Mouse (Mus musculus): ENCODE data around the gene Hmga1b. TPM values are rescaled to one million over a fixed set of nuclear protein-coding genes. Genes with fewer than 3 reads are reported as not detected.
"Not testable (repeated sequence)": the region's sequence is repeated elsewhere in the genome, so short reads cannot be mapped to it uniquely, and the experiment has no call there.

Hmga1b gene
- polyA plus RNA-seq, 1 experiment from 2014 or later: 2.6 TPM

- Histone ChIP-seq H3K36me3 (ENCODE audit: insufficient read depth, low read length) (no peaks in the 10 kb centered on the region), H3K27ac (no peak overlapping the region), H3K9me3 (replicated peaks; ENCODE audit: low read length) (no peaks in the 10 kb centered on the region), H3K4me3 (replicated peaks; ENCODE audit: low read depth, low read length) (no peak overlapping the region), H3K27me3 (ENCODE audit: insufficient read depth, low read length) (no peaks in the 10 kb centered on the region), H3K9ac (ENCODE audit: low read depth, low read length) (no peak overlapping the region), H3K4me2 (ENCODE audit: low read length) (no peak overlapping the region), H3K4me1 (replicated peaks; ENCODE audit: insufficient read depth, low read length) (no peaks in the 10 kb centered on the region)
- no peak for TF ChIP-seq CTCF (IDR thresholded peaks at IDR 0.05; ENCODE audit: low read depth)
- DNase-seq (ENCODE audit: low spot score): no peak
- 70% methylated on average over 7 of the region's 7 CpGs for WGBS
- 0 out of 2 replicates have a peak, but pooled peaks have one; percentile 33 for ATAC-seq (replicated peaks; ENCODE audit: low FRiP score, low read depth)
Measured at GRCm38 (mm10) chr11:120744121-120744701, 18.4 kb upstream of the Hmga1b start.

- H3K9me3 ChIP-seq (replicated peaks; ENCODE audit: low read length): no peaks in the 10 kb centered on the region
- H3K4me3 ChIP-seq (replicated peaks; ENCODE audit: low read depth, low read length): no peak overlapping the region
- H3K27ac ChIP-seq: no peak overlapping the region
- WGBS: 64% methylated on average over 4 of the region's 4 CpGs
- ATAC-seq (replicated peaks; ENCODE audit: low FRiP score, low read depth) (no peak), DNase-seq (ENCODE audit: low spot score) (no peak)
- no peak overlapping the region for H3K4me2 ChIP-seq (ENCODE audit: low read length)
- TF ChIP-seq CTCF (IDR thresholded peaks at IDR 0.05; ENCODE audit: low read depth): no peak
- H3K9ac ChIP-seq (ENCODE audit: low read depth, low read length): no peak overlapping the region
- no peaks in the 10 kb centered on the region for H3K4me1 ChIP-seq (replicated peaks; ENCODE audit: insufficient read depth, low read length)
- H3K27me3 ChIP-seq (ENCODE audit: insufficient read depth, low read length): no peaks in the 10 kb centered on the region
- no peaks in the 10 kb centered on the region for H3K36me3 ChIP-seq (ENCODE audit: insufficient read depth, low read length)
Measured at GRCm38 (mm10) chr11:120747974-120748373, 14.6 kb upstream of the Hmga1b start.

- Histone ChIP-seq H3K4me1 (replicated peaks; ENCODE audit: insufficient read depth, low read length) (no peaks in the 10 kb centered on the region), H3K27me3 (ENCODE audit: insufficient read depth, low read length) (no peaks in the 10 kb centered on the region), H3K9me3 (replicated peaks; ENCODE audit: low read length) (no peaks in the 10 kb centered on the region), H3K9ac (ENCODE audit: low read depth, low read length) (no peak overlapping the region), H3K4me3 (replicated peaks; ENCODE audit: low read depth, low read length) (no peak overlapping the region), H3K4me2 (ENCODE audit: low read length) (no peak overlapping the region), H3K27ac (no peak overlapping the region), H3K36me3 (ENCODE audit: insufficient read depth, low read length) (no peaks in the 10 kb centered on the region)
- peak; percentile 55; the same call in 1 of the 2 replicates for TF ChIP-seq CTCF (IDR thresholded peaks at IDR 0.05; ENCODE audit: low read depth)
- DNase-seq (ENCODE audit: low spot score) (no peak), ATAC-seq (replicated peaks; ENCODE audit: low FRiP score, low read depth) (no peak)
- 57% methylated on average over 8 of the region's 8 CpGs for WGBS
Measured at GRCm38 (mm10) chr11:120749430-120749829, 13.2 kb upstream of the Hmga1b start.

GRCm38 (mm10) chr11:120751606-120752005 lies 11.0 kb upstream of the Hmga1b start:
- no peak for ATAC-seq (replicated peaks; ENCODE audit: low FRiP score, low read depth)
- 57% methylated on average over 4 of the region's 4 CpGs for WGBS
- no peak overlapping the region for H3K27ac ChIP-seq

GRCm38 (mm10) chr11:120760236-120760635 lies 2.4 kb upstream of the Hmga1b start:
- DNase-seq (ENCODE audit: low spot score): no peak
- WGBS: 53% methylated on average over 9 of the region's 9 CpGs
- H3K36me3 ChIP-seq (ENCODE audit: insufficient read depth, low read length): no peaks in the 10 kb centered on the region
- H3K27me3 ChIP-seq (ENCODE audit: insufficient read depth, low read length): no peaks in the 10 kb centered on the region
- no peak overlapping the region for H3K4me2 ChIP-seq (ENCODE audit: low read length)
- no peaks in the 10 kb centered on the region for H3K4me1 ChIP-seq (replicated peaks; ENCODE audit: insufficient read depth, low read length)
- ATAC-seq (replicated peaks; ENCODE audit: low FRiP score, low read depth): peak; percentile 38; the same call in 1 of the 2 replicates
- no peaks in the 10 kb centered on the region for H3K9me3 ChIP-seq (replicated peaks; ENCODE audit: low read length)
- no peak overlapping the region for H3K27ac ChIP-seq
- no peak overlapping the region for H3K9ac ChIP-seq (ENCODE audit: low read depth, low read length)
- no peak for TF ChIP-seq CTCF (IDR thresholded peaks at IDR 0.05; ENCODE audit: low read depth)
- H3K4me3 ChIP-seq (replicated peaks; ENCODE audit: low read depth, low read length): no peak overlapping the region

More at GRCm38 (mm10) chr11:120751606-120752005, 11.0 kb upstream of the Hmga1b start:
- Histone ChIP-seq H3K4me1 (replicated peaks; ENCODE audit: insufficient read depth, low read length) (no peaks in the 10 kb centered on the region), H3K4me2 (ENCODE audit: low read length) (no peak overlapping the region), H3K27me3 (ENCODE audit: insufficient read depth, low read length) (no peaks in the 10 kb centered on the region), H3K36me3 (ENCODE audit: insufficient read depth, low read length) (no peaks in the 10 kb centered on the region), H3K9ac (ENCODE audit: low read depth, low read length) (no peak overlapping the region), H3K9me3 (replicated peaks; ENCODE audit: low read length) (no peaks in the 10 kb centered on the region), H3K4me3 (replicated peaks; ENCODE audit: low read depth, low read length) (no peak overlapping the region)
- DNase-seq (ENCODE audit: low spot score): no peak
- TF ChIP-seq CTCF (IDR thresholded peaks at IDR 0.05; ENCODE audit: low read depth): no peak

GRCm38 (mm10) chr11:120761811-120762671 lies 553 bp upstream of the Hmga1b start:
- Histone ChIP-seq H3K4me2 (ENCODE audit: low read length) (no peak overlapping the region), H3K36me3 (ENCODE audit: insufficient read depth, low read length) (no peaks in the 10 kb centered on the region), H3K9me3 (replicated peaks; ENCODE audit: low read length) (no peaks in the 10 kb centered on the region), H3K27ac (no peak overlapping the region), H3K9ac (ENCODE audit: low read depth, low read length) (no peak overlapping the region), H3K27me3 (ENCODE audit: insufficient read depth, low read length) (no peaks in the 10 kb centered on the region), H3K4me3 (replicated peaks; ENCODE audit: low read depth, low read length) (no peak overlapping the region), H3K4me1 (replicated peaks; ENCODE audit: insufficient read depth, low read length) (no peaks in the 10 kb centered on the region)
- 59% methylated on average over 14 of the region's 14 CpGs for WGBS
- TF ChIP-seq CTCF (IDR thresholded peaks at IDR 0.05; ENCODE audit: low read depth): no peak
- peak; percentile 55; the same call in 1 of the 2 replicates for ATAC-seq (replicated peaks; ENCODE audit: low FRiP score, low read depth)
- no peak for DNase-seq (ENCODE audit: low spot score)

GRCm38 (mm10) chr11:120763121-120763999 lies 766 bp downstream of the Hmga1b start:
- H3K9me3 ChIP-seq (replicated peaks; ENCODE audit: low read length); H3K4me3 ChIP-seq (replicated peaks; ENCODE audit: low read depth, low read length); ATAC-seq (replicated peaks; ENCODE audit: low FRiP score, low read depth): not testable (repeated sequence)

GRCm38 (mm10) chr11:120767023-120767422 lies 4.4 kb downstream of the Hmga1b start:
- not testable (repeated sequence) for H3K9me3 ChIP-seq (replicated peaks; ENCODE audit: low read length); H3K4me3 ChIP-seq (replicated peaks; ENCODE audit: low read depth, low read length); H3K36me3 ChIP-seq (ENCODE audit: insufficient read depth, low read length); DNase-seq (ENCODE audit: low spot score); H3K9ac ChIP-seq (ENCODE audit: low read depth, low read length); H3K27me3 ChIP-seq (ENCODE audit: insufficient read depth, low read length); H3K4me2 ChIP-seq (ENCODE audit: low read length); H3K27ac ChIP-seq; H3K4me1 ChIP-seq (replicated peaks; ENCODE audit: insufficient read depth, low read length); ATAC-seq (replicated peaks; ENCODE audit: low FRiP score, low read depth)
- WGBS: 83% methylated on average over 3 of the region's 7 CpGs

More at GRCm38 (mm10) chr11:120763121-120763999, 766 bp downstream of the Hmga1b start:
- H3K4me1 ChIP-seq (replicated peaks; ENCODE audit: insufficient read depth, low read length); DNase-seq (ENCODE audit: low spot score); H3K27ac ChIP-seq; H3K9ac ChIP-seq (ENCODE audit: low read depth, low read length); H3K27me3 ChIP-seq (ENCODE audit: insufficient read depth, low read length); H3K4me2 ChIP-seq (ENCODE audit: low read length); H3K36me3 ChIP-seq (ENCODE audit: insufficient read depth, low read length): not testable (repeated sequence)
- WGBS: 29% methylated on average over 8 of the region's 23 CpGs
